Mouse (Mus musculus) kidney, postnatal 0 days (tissue): ENCODE data around the gene Prickle2. TPM values are rescaled to one million over a fixed set of nuclear protein-coding genes. Genes with fewer than 3 reads are reported as not detected.
A peak's percentile ranks its signal among the peaks of the same experiment; 100 is the strongest.

Experiments
- ATAC-seq: fragments of 200-750 bp; cut with Nextera tagmentation; replicated peaks from 2 replicates; pipeline ENCODE4 v1.8.0; 2017; ENCODE audit warnings: low read depth, moderate number of reproducible peaks, moderate TSS enrichment, moderate library complexity; ENCODE audit not compliant: low FRiP score
- DNase-seq: peaks from one replicate; pipeline ENCODE4 v3.0.0-alpha.2; 2016; ENCODE audit warnings: low spot score
- H3K27ac ChIP-seq: fragments of 300-500 bp; sonication (generic); 2 replicates; pipeline ENCODE4 v1.5.1; 2014; ENCODE audit warnings: mild to moderate bottlenecking
- H3K27me3 ChIP-seq: fragments of 300-500 bp; sonication (generic); 2 replicates; pipeline ENCODE4 v1.6.1; 2014; ENCODE audit warnings: low read length, mixed read lengths; ENCODE audit not compliant: insufficient read depth
- H3K36me3 ChIP-seq: fragments of 300-500 bp; sonication (generic); 2 replicates; pipeline ENCODE4 v1.6.1; 2014; ENCODE audit warnings: low read length, mixed read lengths; ENCODE audit not compliant: insufficient read depth
- H3K4me1 ChIP-seq: fragments of 300-500 bp; sonication (generic); replicated peaks from 2 replicates; pipeline ENCODE4 v1.6.1; 2014; ENCODE audit warnings: antibody characterized with exemption, low read length, mixed read lengths; ENCODE audit not compliant: insufficient read depth
- H3K4me2 ChIP-seq: fragments of 300-500 bp; sonication (generic); 2 replicates; pipeline ENCODE4 v1.6.1; 2014; ENCODE audit warnings: mild to moderate bottlenecking, low read length, moderate library complexity, mixed read lengths
- H3K4me3 ChIP-seq: fragments of 300-500 bp; sonication (generic); replicated peaks from 2 replicates; pipeline ENCODE4 v1.5.1; 2014; ENCODE audit warnings: low read depth, low read length
- H3K9ac ChIP-seq: fragments of 300-500 bp; sonication (generic); 2 replicates; pipeline ENCODE4 v1.6.1; 2014; ENCODE audit warnings: low read depth, low read length
- H3K9me3 ChIP-seq: fragments of 300-500 bp; sonication (generic); replicated peaks from 2 replicates; pipeline ENCODE4 v1.6.1; 2016; ENCODE audit warnings: low read length, inconsistent platforms, mixed read lengths
- CTCF ChIP-seq: IDR thresholded peaks from 2 replicates; pipeline ENCODE4 v1.5.1; 2016; ENCODE audit warnings: antibody characterized with exemption, low read depth, mild to moderate bottlenecking, moderate library complexity
- WGBS: fragments of 180-500 bp; shearing (Covaris S2); extraction: QIAGEN DNeasy Blood & Tissue Kit; methylation state at CpG from one replicate; pipeline ENCODE4 v1.1.7; 2014; 5-methylcytosine and 5-hydroxymethylcytosine counted together
- polyA plus RNA-seq: library from polyadenylated mRNA; unstranded; fragments of >200 nt; fragmentation: Nextera tagmentation; extraction: Ambion mirVana; gene quantifications from 2 replicates; pipeline ENCODE4 v1.2.1, GENCODE M21; 2015

Gene Prickle2
- polyA plus RNA-seq, 1 experiment from 2014 or later = 3.3 TPM

- no peak overlapping the region for H3K4me2 ChIP-seq
- H3K36me3 ChIP-seq = no peaks in the 10 kb centered on the region
- DNase-seq (no peak), ATAC-seq (no peak)
- H3K9me3 ChIP-seq = no peaks in the 10 kb centered on the region
- WGBS = 74% methylated on average over 1 of the region's 1 CpGs
- H3K27me3 ChIP-seq = no peaks in the 10 kb centered on the region
- H3K4me1 ChIP-seq = no peaks in the 10 kb centered on the region
- H3K4me3 ChIP-seq = no peak overlapping the region
- no peak for TF ChIP-seq CTCF
- no peak overlapping the region for H3K27ac ChIP-seq
- no peak overlapping the region for H3K9ac ChIP-seq
Measured at GRCm38 (mm10) chr6:92649063-92649462, 56.9 kb downstream of the Prickle2 start.

- Histone ChIP-seq H3K9ac (no peak overlapping the region), H3K4me2 (no peak overlapping the region), H3K4me3 (no peak overlapping the region), H3K27me3 (no peaks in the 10 kb centered on the region), H3K4me1 (no peaks in the 10 kb centered on the region), H3K9me3 (no peaks in the 10 kb centered on the region), H3K36me3 (no peaks in the 10 kb centered on the region), H3K27ac (no peak overlapping the region)
- no peak for DNase-seq
- 45% methylated on average over 2 of the region's 2 CpGs for whole genome bisulfite sequencing
- TF ChIP-seq CTCF = no peak
- no peak for ATAC-seq
Measured at GRCm38 (mm10) chr6:92648571-92648970, 57.4 kb downstream of the Prickle2 start.

GRCm38 (mm10) chr6:92642929-92643328 is 63.0 kb downstream of the Prickle2 start:
- no peak overlapping the region for H3K27ac ChIP-seq
- H3K9ac ChIP-seq = no peak overlapping the region
- H3K4me1 ChIP-seq = no peaks in the 10 kb centered on the region
- DNase-seq (no peak), ATAC-seq (no peak)
- H3K4me2 ChIP-seq = no peak overlapping the region
- WGBS = 88% methylated on average over 1 of the region's 1 CpGs
- H3K36me3 ChIP-seq = no peaks in the 10 kb centered on the region
- H3K9me3 ChIP-seq = no peaks in the 10 kb centered on the region
- no peaks in the 10 kb centered on the region for H3K27me3 ChIP-seq
- H3K4me3 ChIP-seq = no peak overlapping the region
- TF ChIP-seq CTCF = no peak

- Histone ChIP-seq H3K4me1 (no peaks in the 10 kb centered on the region), H3K9me3 (no peaks in the 10 kb centered on the region), H3K27me3 (no peaks in the 10 kb centered on the region), H3K27ac (no peak overlapping the region), H3K9ac (no peak overlapping the region), H3K4me2 (no peak overlapping the region), H3K36me3 (no peaks in the 10 kb centered on the region), H3K4me3 (no peak overlapping the region)
- no peak for TF ChIP-seq CTCF
- 68% methylated on average over 7 of the region's 7 CpGs for WGBS
- ATAC-seq (no peak), DNase-seq (peak; percentile 40)
Measured at GRCm38 (mm10) chr6:92641956-92642355, 64.0 kb downstream of the Prickle2 start.

- no peak overlapping the region for H3K27ac ChIP-seq
- no peaks in the 10 kb centered on the region for H3K9me3 ChIP-seq
- no peak for TF ChIP-seq CTCF
- no peak overlapping the region for H3K4me3 ChIP-seq
- H3K4me2 ChIP-seq = no peak overlapping the region
- H3K36me3 ChIP-seq = no peaks in the 10 kb centered on the region
- DNase-seq = no peak
- WGBS = 89% methylated on average over 2 of the region's 2 CpGs
- ATAC-seq = no peak
- no peaks in the 10 kb centered on the region for H3K4me1 ChIP-seq
- H3K9ac ChIP-seq = no peak overlapping the region
- H3K27me3 ChIP-seq = no peaks in the 10 kb centered on the region
Measured at GRCm38 (mm10) chr6:92640896-92641295, 65.1 kb downstream of the Prickle2 start.

- H3K4me2 ChIP-seq = no peak overlapping the region
- DNase-seq (no peak), ATAC-seq (no peak)
- H3K9ac ChIP-seq = no peak overlapping the region
- H3K27ac ChIP-seq = no peak overlapping the region
- no peaks in the 10 kb centered on the region for H3K27me3 ChIP-seq
- H3K4me3 ChIP-seq = no peak overlapping the region
- no peak for TF ChIP-seq CTCF
- no peaks in the 10 kb centered on the region for H3K4me1 ChIP-seq
- no peaks in the 10 kb centered on the region for H3K36me3 ChIP-seq
- 74% methylated on average over 1 of the region's 1 CpGs for WGBS
- no peaks in the 10 kb centered on the region for H3K9me3 ChIP-seq
Measured at GRCm38 (mm10) chr6:92636431-92636830, 69.5 kb downstream of the Prickle2 start.

GRCm38 (mm10) chr6:92634876-92635468 is 71.0 kb downstream of the Prickle2 start:
- DNase-seq = no peak
- no peak for ATAC-seq
- no peak for TF ChIP-seq CTCF
- Histone ChIP-seq H3K9me3 (no peaks in the 10 kb centered on the region), H3K9ac (no peak overlapping the region), H3K36me3 (no peaks in the 10 kb centered on the region), H3K27ac (no peak overlapping the region), H3K4me1 (no peaks in the 10 kb centered on the region), H3K27me3 (no peaks in the 10 kb centered on the region), H3K4me2 (no peak overlapping the region), H3K4me3 (no peak overlapping the region)
- WGBS = 60% methylated on average over 6 of the region's 6 CpGs
